Mouse (Mus musculus) bone marrow macrophage, adult 2 months (primary cell): ENCODE results near the gene Numb.

ENCODE experiments used
- CTCF ChIP-seq: IDR thresholded peaks from 2 replicates; pipeline ENCODE4 v1.5.1; 2012; ENCODE audit warnings: low read depth, mild to moderate bottlenecking, low read length, moderate library complexity
- POLR2A ChIP-seq: IDR thresholded peaks from 2 replicates; pipeline ENCODE4 v1.6.1; 2012; ENCODE audit warnings: mild to moderate bottlenecking, low read depth, low read length, borderline replicate concordance

GRCm38 (mm10) chr12:83937600-83937999 lies 15.9 kb upstream of the Numb start:
- TF ChIP-seq POLR2A (no peak), CTCF (no peak)
